In genomic region chr1:183040847-183041382, GRCm38 (mm10) we compare ENCODE assay signal across 9 mouse cellular contexts.
A peak's percentile ranks its signal among the peaks of the same experiment; 100 is the strongest.
DNase-seq lines count a peak whose midpoint lies in the region; ATAC-seq and TF ChIP-seq lines count a peak whose summit lies in the region.
"Had no signal": no experiment of that assay in that cellular context is flagged by ENCODE, and none has a peak within 500 bp of the region (broad histone marks: within the 10 kb centered on the region; RNA-seq: fewer than 3 reads in every experiment).

No protein-coding gene starts in this region.

- H3K9me3 ChIP-seq in lung, embryonic 14.5 days (ENCODE audit: low read depth, low read length), result no peaks in the 10 kb centered on the region
- H3K9me3 ChIP-seq: liver, embryonic 13.5 days had no signal

- H3K27me3 ChIP-seq in lung, embryonic 14.5 days (ENCODE audit: insufficient read depth, low read length), result peaks cover 16% of the 10 kb centered on the region
- no peaks in the 10 kb centered on the region for H3K27me3 ChIP-seq in cerebellum, adult 2 months (ENCODE audit: control insufficient read depth, insufficient read depth, low read length)
- H3K27me3 ChIP-seq: liver, embryonic 13.5 days had no signal

- H3K4me2 ChIP-seq in lung, embryonic 14.5 days, result no peak overlapping the region
- H3K4me2 ChIP-seq: liver, embryonic 13.5 days had no signal

- H3K9ac ChIP-seq in lung, embryonic 14.5 days, result no peak overlapping the region
- H3K9ac ChIP-seq: liver, embryonic 13.5 days had no signal

- H3K4me1 ChIP-seq in lung, embryonic 14.5 days (ENCODE audit: insufficient read depth), result no peaks in the 10 kb centered on the region
- peaks cover 6% of the 10 kb centered on the region for H3K4me1 ChIP-seq in cerebellum, adult 2 months (ENCODE audit: control insufficient read depth, insufficient read depth, low read length)
- H3K4me1 ChIP-seq: liver, embryonic 13.5 days had no signal

- ATAC-seq in hematopoietic stem cell, adult 5-6 weeks (replicated peaks in 1 of 2; ENCODE audit: insufficient read depth in 1 of 2, low FRiP score in 2 of 2, low TSS enrichment in 1 of 2, low read depth in 1 of 2, poor library complexity in 2 of 2, severe bottlenecking in 2 of 2), result peak; percentile 29 to 47
- ATAC-seq in lung, embryonic 14.5 days (ENCODE audit: insufficient read depth), result peak; percentile 65

- no peak for TF ChIP-seq POLR2A in cerebellum, adult 2 months (IDR thresholded peaks at IDR 0.05; ENCODE audit: borderline replicate concordance, insufficient read depth, low read length)

- intact Hi-C loops in gastrocnemius, adult 2 months (cut with DNase I), result no loop called here

- DNase-seq in gastrocnemius, adult 2 months, result no peak
- no peak for DNase-seq in gastrocnemius, postnatal 4 days (ENCODE audit: low spot score in 2 of 2)
- DNase-seq in adrenal gland, adult 2 months, result peak; percentile 75
- peak; percentile 73 for DNase-seq in lung, embryonic 14.5 days
- DNase-seq in layer of hippocampus, postnatal 36 days, result no peak
- no peak for DNase-seq in thymus, postnatal 4 days
- no peak for DNase-seq in cerebellum, adult 2 months
- DNase-seq: liver, embryonic 13.5 days had no signal

- TF ChIP-seq CTCF in gastrocnemius, adult 2 months (IDR thresholded peaks at IDR 0.05), result no peak
- TF ChIP-seq CTCF in lung, embryonic 14.5 days (IDR thresholded peaks at IDR 0.05; ENCODE audit: low read depth), result no peak; the same call in 1 of the 2 replicates
- TF ChIP-seq CTCF in cerebellum, adult 2 months (IDR thresholded peaks at IDR 0.05; ENCODE audit: borderline replicate concordance, insufficient read depth, low read depth, low read length), result no peak

- H3K27ac ChIP-seq in gastrocnemius, adult 2 months, result peak overlapping the region; percentile 53
- H3K27ac ChIP-seq in lung, embryonic 14.5 days (ENCODE audit: low read depth), result no peak overlapping the region
- H3K27ac ChIP-seq in cerebellum, adult 2 months (ENCODE audit: insufficient read depth, low read length), result no peak overlapping the region
- H3K27ac ChIP-seq: liver, embryonic 13.5 days had no signal

- WGBS in lung, embryonic 14.5 days, result 58% methylated on average over 11 of the region's 11 CpGs
- WGBS in cerebellum, adult 2 months, result 12% methylated on average over 11 of the region's 11 CpGs

- no peaks in the 10 kb centered on the region for H3K36me3 ChIP-seq in lung, embryonic 14.5 days (ENCODE audit: insufficient read depth)
- H3K36me3 ChIP-seq: liver, embryonic 13.5 days had no signal

- H3K4me3 ChIP-seq in gastrocnemius, adult 2 months, result no peak overlapping the region
- no peak overlapping the region for H3K4me3 ChIP-seq in lung, embryonic 14.5 days (ENCODE audit: low read depth, low read length)
- no peak overlapping the region for H3K4me3 ChIP-seq in cerebellum, adult 2 months (replicated peaks; ENCODE audit: insufficient read depth, low read depth, low read length)
- H3K4me3 ChIP-seq: liver, embryonic 13.5 days had no signal

Comparison
In these comparisons a context has a peak if more than half of its experiments do, and no peak if none do; other contexts are left out.
1. DNase-seq: peak in adrenal gland, adult 2 months (single experiment) and lung, embryonic 14.5 days (single experiment); none in gastrocnemius, adult 2 months (single experiment), gastrocnemius, postnatal 4 days (0 of 2), layer of hippocampus, postnatal 36 days (0 of 2), thymus, postnatal 4 days (single experiment) and cerebellum, adult 2 months (0 of 2).